Mouse (Mus musculus) thymus, postnatal 0 days (tissue): ENCODE results near the gene Mon2. TPM values are rescaled to one million over a fixed set of nuclear protein-coding genes. Genes with fewer than 3 reads are reported as not detected.
A peak's percentile ranks its signal among the peaks of the same experiment; 100 is the strongest.

ENCODE experiments used
- DNase-seq: peaks from one replicate; pipeline ENCODE4 v3.0.0-alpha.2; 2015; ENCODE audit warnings: low spot score
- polyA plus RNA-seq: library from polyadenylated mRNA; unstranded; fragments of >200 nt; fragmentation: Nextera tagmentation; extraction: Ambion mirVana; gene quantifications from 2 replicates; pipeline ENCODE4 v1.2.1, GENCODE M21; 2015

The Mon2 gene
- 20.0 and 26.6 TPM in 2 replicates for polyA plus RNA-seq

GRCm38 (mm10) chr10:123076245-123077023 is at the start of gene Mon2:
TSS of gene Mon2 (minus strand) at chr10:123076505.
- DNase-seq: peak; percentile 96

GRCm38 (mm10) chr10:123120666-123121392 is 44.5 kb upstream of the Mon2 start:
- no peak for DNase-seq

GRCm38 (mm10) chr10:123116861-123117260 is 40.6 kb upstream of the Mon2 start:
- no peak for DNase-seq

GRCm38 (mm10) chr10:123113466-123113865 is 37.2 kb upstream of the Mon2 start:
- no peak for DNase-seq

- no peak for DNase-seq
Observed at GRCm38 (mm10) chr10:123112787-123113168, 36.5 kb upstream of the Mon2 start.

- DNase-seq: no peak
Observed at GRCm38 (mm10) chr10:123112056-123112786, 35.9 kb upstream of the Mon2 start.

GRCm38 (mm10) chr10:123110548-123110947 is 34.2 kb upstream of the Mon2 start:
- no peak for DNase-seq

GRCm38 (mm10) chr10:123108527-123108926 is 32.2 kb upstream of the Mon2 start:
- DNase-seq: no peak

- no peak for DNase-seq
Observed at GRCm38 (mm10) chr10:123108121-123108520, 31.8 kb upstream of the Mon2 start.

GRCm38 (mm10) chr10:123101303-123101702 is 25.0 kb upstream of the Mon2 start:
- no peak for DNase-seq

GRCm38 (mm10) chr10:123100584-123100983 is 24.3 kb upstream of the Mon2 start:
- no peak for DNase-seq

GRCm38 (mm10) chr10:123094504-123094903 is 18.2 kb upstream of the Mon2 start:
- no peak for DNase-seq

GRCm38 (mm10) chr10:123092577-123092976 is 16.3 kb upstream of the Mon2 start:
- no peak for DNase-seq

- DNase-seq: peak; percentile 75
Observed at GRCm38 (mm10) chr10:123091737-123092136, 15.4 kb upstream of the Mon2 start.

GRCm38 (mm10) chr10:123089425-123089930 is 13.2 kb upstream of the Mon2 start:
- no peak for DNase-seq

GRCm38 (mm10) chr10:123086847-123087246 is 10.5 kb upstream of the Mon2 start:
- no peak for DNase-seq

- DNase-seq: no peak
Observed at GRCm38 (mm10) chr10:123084900-123085641, 8.8 kb upstream of the Mon2 start.

- no peak for DNase-seq
Observed at GRCm38 (mm10) chr10:123084307-123084706, 8.0 kb upstream of the Mon2 start.

- DNase-seq: peak; percentile 33
Observed at GRCm38 (mm10) chr10:123075751-123076242, 508 bp downstream of the Mon2 start.

- no peak for DNase-seq
Observed at GRCm38 (mm10) chr10:123071997-123072396, 4.3 kb downstream of the Mon2 start.

- no peak for DNase-seq
Observed at GRCm38 (mm10) chr10:123063021-123063420, 13.3 kb downstream of the Mon2 start.
